Mouse (Mus musculus): ENCODE results near the gene Aldh1a1.
"Not testable (repeated sequence)": the region's sequence is repeated elsewhere in the genome, so short reads cannot be mapped to it uniquely, and the experiment has no call there.

Gene Aldh1a1

DNA sequence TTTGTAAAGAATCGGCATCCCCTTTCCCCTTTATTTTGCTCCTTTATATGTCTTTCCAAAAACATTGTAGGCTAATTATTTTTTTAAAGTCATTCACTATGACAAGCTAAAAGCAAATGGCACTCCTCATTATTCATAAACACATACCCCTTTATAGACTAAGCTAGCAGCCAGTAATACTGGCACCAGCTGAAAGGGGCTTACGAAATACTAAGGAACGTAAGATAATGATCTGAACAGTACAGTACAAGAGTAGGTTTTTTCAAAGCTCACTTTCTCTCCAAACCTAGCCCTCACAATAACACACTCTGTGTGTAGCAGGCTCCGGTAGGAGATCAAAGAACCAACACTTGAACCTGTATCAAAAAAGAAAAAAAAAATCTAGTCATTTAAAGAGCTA, 64.7 kb downstream of the Aldh1a1 start:
- no peak for DNase-seq

DNA sequence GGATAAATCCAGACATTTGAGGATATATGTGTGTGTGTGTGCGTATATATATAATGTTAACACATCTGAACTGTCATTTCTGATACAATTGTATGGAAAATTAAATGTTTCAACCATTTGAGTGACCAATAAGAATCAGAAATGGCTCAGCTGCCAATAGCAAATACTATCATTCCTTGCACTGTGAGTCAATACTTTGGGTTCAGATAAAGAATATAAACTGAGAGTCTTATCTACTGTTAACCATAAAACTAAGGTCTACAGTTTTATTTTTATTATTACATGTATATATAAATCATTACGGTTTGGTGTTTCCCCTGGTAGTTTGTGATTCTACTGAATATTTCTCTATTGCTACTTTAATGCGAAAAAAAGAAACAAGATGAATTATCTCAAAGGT, 65.6 kb downstream of the Aldh1a1 start:
- no peak for DNase-seq

DNA sequence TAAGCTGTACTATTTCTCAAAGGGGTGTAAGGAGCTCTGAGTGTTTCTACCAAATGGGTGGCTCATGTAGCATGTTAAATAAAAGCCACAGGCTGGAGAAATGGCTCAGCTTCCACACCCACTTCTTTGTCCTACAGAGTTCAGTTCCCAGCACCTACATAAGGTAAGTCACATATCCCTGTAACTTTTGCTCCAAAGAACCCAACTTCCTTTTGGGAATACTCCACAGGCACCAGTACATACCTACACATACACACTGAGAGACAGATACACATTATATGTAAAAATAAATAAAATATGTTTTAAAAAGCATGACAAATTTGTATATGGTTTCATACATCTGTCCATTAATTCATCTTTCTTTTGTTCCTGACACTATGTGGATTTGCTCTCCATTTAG, 66.0 kb downstream of the Aldh1a1 start:
- no peak for DNase-seq

DNA sequence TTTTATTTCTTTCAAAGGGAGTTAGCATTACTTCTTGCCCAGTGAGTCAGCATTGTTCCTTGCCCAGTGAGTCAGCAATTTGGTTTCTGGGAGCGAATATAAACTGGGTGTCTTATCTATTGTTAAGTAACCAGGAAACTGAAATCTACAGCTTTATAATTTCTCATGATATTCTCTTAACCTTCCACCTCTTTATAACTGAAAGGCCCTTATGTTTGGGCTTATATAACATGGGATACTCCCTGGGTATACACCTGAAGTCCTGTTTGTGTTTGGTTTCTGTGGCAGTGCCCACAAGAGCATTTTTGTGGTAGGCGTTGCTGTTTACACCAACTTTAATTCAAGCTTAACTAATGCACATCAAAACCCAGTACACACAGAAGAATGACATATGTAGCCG, 66.4 kb downstream of the Aldh1a1 start:
- no peak for DNase-seq

DNA sequence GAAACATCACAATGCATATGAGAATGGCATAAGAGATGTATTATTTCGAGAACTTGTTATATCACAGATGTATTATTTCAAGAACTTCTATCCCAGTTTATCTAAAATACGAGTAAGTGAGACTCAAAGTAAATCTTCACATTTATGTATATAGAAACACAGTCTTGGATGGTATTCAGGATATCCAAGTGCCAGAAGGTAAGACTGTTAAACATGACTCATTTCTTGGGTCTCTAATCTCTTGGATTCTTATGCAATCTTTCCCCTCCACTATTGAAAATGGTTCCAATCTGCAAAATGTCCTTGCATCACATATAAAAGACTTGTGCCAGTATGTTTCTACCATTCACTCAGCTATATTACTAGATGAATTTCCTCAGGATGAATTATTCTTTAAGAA, 67.4 kb downstream of the Aldh1a1 start:
- DNase-seq, result no peak

DNA sequence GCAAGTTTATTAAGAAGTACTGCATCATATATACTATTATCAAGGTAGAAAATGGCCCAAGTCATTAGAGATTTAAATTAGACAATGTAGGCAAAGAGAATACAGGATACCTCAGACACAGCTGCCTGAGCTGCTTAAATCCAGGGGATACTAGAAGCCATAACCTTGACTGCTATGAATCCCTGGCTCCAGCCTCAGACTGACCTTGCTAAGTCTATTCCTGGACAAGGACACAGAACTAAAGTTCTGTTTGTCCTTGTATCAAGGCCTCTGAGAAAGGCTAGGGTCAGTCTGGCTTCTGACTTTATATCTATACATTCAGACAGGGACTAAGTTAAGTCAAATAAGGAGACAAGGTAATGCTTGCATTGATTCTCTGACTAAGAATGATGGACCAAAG, 69.9 kb downstream of the Aldh1a1 start:
- no peak for DNase-seq

DNA sequence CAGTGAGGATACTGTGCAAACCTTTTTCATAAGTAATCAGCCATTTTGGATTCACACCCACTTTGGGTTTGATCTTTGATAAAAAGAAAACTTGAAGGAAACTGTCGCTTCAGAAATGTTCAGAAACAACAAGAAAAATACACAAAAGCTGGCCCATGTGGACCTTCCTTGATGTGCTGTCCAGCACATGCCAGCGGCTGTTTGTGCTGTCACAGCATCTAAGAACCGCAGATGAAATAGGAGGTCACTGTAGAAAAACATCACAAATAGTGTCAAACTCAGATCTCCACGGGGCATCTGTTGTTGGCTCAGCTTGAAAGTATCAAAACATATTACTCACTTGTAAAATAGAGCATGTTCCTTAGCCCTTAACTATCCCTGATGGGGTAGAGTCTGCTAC, 73.8 kb downstream of the Aldh1a1 start:
- no peak for DNase-seq

DNA sequence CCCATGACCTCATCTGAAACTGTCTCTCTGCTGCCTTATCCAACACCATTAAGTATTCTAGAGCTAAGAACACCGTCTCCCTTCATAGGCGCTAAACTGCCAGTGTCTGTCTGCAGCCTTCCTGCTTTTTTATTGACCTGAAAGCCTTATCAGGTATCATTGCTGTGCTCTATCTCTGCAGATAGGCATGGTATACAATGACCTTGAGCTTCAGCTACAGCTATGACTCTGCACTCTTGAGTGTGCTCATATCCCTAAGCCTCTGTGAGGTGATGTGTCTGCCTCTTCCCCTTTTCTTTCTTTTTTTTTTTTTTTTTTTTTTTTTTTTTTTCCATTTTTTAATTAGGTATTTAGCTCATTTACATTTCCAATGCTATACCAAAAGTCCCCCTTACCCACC, 74.5 kb downstream of the Aldh1a1 start:
- no peak for DNase-seq

DNA sequence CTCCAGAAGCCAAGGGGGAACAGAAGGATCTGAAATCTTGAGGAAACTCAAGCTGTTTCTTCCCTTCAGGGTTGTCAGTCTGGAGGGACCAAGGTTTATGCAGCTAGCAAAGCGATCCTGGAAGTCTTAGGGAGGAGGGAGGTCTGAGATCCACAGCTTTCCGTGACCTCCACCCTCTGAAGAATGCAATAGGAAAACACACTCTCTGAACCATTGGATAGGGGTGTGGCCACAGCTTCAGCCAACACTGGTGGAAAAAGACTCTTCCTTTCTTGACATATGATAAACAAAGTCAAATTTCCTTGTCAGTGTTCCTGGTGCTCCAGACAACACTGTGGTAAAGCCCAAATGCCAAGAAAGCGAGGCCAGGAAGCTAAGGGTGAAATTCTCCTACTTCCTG, 84.5 kb downstream of the Aldh1a1 start:
- no peak for DNase-seq

DNA sequence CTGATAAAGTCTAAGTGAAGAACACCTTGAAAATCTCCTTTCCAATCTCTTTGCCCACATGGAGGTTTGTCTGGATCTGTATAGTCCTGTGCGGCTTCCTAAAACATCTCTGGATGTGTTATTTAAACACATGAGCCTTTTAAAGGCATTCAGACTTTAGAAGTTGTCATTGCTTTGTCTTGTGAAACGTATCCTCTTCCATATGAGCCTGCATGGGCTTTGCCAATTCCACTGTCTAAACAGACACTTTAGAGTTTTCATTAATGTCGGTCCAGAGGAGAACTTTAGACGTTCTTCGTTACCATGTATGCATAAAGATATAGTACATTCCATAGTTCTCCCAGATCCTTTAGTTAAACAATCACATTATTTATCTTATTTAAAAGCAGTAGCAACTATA, 84.9 kb downstream of the Aldh1a1 start:
- no peak for DNase-seq

DNA sequence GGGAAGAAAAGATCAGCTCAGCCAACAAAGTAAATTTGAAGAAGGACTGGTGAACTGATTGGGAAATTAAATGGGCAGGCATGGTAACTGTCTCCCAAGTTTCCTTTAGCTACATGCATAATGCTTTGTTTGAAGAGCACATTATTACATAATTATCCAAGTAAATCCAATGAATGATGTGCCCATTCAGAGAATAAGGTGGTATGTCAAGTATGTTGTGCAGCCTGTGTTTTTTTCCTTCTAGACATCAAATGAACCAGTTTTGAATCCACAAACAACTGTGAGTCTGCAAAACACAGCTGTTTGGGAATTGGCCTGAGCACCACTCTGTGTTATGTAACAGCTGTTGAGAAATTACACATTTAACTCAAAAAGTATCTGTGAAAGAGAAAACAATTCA, 107.4 kb downstream of the Aldh1a1 start:
- DNase-seq, result peak in 1 of 2 experiments; percentile 5

DNA sequence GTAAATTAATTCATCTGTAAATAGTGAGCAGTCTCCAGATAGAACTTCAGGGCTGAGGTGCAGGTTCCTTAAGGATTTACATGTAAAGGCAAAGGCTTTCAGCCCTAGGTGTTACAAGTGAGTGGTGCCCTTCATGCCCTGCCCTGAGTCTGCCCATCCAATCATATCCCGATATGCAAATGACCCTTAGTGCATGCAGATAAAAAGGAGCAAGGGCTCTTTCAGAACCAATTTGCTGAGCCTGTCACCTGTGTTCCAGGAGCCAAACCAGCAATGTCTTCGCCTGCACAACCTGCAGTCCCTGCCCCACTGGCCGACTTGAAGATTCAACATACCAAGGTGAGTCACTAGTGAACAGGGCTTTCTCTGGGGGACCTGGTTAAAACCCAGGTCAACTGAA, 109.2 kb downstream of the Aldh1a1 start:
- DNase-seq, result peak; percentile 19 to 43

DNA sequence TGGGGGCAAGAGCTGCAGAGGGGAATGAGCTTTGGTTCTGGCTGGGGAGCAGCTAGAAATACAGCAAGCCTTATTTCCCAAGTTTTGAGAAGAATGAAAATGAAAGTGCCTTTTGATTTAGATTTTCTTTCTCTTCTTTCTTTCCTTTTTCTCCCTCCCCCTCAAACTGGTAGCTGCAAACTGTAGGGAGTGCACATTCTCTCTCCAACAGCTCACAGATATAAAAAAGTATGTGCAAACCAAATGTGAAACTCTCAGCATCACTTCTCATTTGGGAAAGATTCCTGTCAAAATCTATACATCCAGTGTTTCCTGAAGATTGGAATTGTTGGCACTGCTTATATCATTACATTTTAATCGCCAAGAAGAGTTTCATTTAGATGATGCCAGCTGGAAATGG, 110.7 kb downstream of the Aldh1a1 start:
- DNase-seq, result no peak

DNA sequence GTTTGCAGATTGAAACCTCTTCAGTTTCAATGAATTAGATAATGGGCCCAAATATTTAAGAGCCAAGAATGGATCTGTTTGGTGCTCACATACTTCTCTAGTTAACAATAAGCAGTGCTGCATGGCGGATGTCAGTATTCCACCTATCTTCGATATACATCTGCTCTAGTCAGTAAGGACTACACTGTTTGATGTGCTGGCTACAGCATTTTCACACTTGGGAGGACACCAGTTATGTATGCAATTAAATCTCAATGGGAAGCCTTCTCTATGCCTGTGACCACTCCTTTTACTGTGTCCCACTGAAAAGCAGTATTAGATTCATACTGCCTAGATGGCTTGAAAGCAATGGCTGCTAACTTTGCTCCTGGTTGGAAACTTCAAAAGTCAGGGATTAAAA, 111.4 kb downstream of the Aldh1a1 start:
- DNase-seq, result no peak

DNA sequence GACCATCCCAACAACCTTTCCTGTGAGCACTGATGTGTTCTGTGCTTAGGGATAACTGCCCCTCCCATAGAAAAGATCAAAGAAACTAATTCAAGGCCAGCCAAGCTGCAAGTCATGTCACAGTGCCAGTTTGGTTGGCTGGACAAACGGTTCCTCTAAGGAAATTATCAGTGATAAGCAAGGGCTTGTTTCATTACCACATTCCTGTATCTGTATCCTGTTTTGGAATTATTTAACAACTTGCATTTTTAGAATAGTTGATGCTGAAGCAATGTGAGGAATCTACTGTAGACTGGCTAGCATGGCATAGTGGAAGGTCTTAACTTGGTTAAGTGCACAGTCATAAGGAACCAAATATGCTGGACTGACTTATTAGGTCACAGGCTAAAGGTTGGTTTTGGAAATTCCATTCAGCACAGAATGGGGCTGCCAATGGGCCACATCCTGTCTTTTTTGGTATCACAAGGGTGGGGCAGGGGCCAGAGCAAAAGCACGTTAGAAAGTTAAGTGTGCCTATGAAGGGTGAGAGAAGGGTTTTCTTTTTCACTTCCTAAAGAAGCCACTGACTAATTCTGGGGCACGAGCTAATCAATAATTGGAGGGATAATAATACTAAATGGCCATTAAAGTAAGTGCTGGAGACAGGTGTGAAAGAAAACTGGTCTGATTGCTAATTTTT, 121.9 kb downstream of the Aldh1a1 start:
- no peak for DNase-seq

DNA sequence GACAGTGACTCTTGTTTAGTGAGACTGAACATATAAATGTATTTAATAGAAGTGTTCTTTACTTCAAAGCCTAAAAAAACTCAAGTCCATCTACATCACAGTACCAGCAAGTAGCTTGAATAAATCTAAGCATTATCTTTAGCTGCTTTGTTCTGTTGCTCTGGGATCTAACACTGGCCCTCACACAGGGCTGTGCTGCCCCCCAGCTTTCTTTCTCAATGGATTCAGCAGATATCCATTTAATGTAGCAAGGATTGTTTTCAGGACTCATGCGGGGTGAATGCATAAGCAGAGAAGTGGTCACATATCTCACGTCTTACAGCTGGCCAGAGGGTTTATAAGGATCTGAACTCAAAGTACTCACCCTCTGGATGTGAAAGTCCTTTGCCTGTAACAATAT, 129.9 kb downstream of the Aldh1a1 start:
- DNase-seq, result no peak

DNA sequence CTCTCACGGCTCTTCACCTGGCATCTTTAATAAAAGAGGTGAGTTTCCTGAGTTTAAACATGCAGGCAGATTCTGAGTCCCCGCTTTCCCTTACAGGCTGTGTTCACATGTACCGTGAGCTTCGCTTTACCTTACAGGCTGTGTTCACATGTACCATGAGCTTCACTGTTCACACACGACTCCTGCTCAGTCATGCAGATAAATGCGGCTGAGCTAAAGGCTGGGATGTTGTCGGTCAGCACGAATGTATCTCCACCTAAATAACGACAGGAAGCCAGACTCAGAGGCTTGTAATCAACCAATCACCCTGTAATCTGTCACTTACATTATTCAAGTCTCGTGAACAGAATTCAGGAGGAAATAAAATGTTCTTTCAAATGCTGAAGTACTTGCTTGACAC, 130.9 kb downstream of the Aldh1a1 start:
- DNase-seq, result peak in 1 of 2 experiments; percentile 5

DNA sequence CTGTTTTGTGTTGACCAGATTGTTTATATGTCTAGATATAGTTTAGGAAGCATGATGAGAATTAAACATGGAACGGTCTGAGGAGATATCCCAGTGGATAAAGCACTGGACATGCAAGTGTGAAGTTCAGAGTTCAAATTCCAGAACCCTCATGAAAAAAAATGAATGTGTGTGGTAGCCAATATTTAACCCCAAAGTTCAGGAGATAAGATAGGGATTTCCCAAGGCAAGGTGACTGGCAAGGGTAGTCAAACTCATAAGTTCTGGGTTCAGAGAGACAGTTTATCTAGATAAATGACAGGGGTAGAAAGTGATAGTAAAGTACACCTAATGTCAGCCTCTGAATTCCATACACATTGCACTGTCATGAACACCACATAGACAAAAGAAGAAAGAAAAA, 138.5 kb downstream of the Aldh1a1 start:
- no peak for DNase-seq

DNA sequence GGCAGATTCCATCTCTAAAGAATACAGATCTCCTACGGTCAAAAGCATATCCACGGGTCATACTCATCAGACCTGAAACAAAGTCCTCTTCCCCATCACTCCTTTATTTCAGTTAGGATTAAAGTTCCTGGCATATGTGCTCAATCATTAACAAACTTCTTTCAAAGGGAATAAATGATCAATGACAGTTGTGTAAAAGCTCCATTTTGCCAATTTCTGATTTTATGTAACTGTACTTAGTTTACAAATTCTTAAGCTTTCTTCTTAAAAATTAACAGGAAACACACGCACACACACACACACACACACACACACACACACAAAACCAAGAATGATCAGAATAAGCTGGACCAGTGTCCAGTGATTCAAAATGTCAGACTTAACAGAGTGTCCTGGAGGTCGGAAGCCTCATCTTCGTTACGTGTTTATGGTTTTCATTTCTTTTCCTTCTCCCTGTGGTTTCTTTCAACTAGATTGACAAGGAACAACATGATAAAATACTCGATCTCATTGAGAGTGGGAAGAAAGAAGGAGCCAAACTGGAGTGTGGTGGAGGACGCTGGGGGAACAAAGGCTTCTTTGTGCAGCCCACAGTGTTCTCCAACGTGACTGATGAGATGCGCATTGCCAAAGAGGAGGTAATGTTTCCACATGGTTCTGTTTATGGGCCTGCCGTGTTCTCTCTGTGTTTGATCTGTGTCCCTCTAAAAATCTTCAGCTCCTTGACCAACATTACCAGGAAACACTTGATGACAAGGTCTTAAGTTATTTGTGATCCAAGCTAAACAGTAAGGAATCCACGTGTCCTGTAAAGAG, 141.6 kb downstream of the Aldh1a1 start:
- DNase-seq, result no peak

DNA sequence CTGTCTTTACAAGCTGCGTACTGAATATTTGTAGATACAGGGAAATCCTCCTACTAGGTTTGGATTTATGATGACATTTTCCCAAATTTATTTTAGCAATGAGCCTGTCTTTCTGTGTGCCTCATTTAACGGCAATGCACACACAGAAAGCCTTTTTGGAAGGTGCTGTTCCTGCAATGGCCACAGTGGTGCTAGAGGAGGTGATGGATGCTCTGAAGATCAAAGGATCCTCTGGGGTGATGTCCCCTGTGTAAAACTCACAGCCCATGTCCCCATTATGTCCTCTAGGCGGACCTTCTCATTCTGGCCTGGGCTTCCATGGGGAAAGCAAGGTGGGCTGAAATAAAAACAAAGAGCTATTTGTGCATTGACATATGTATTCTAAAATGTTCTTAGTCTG, 151.8 kb downstream of the Aldh1a1 start:
- no peak for DNase-seq

DNA sequence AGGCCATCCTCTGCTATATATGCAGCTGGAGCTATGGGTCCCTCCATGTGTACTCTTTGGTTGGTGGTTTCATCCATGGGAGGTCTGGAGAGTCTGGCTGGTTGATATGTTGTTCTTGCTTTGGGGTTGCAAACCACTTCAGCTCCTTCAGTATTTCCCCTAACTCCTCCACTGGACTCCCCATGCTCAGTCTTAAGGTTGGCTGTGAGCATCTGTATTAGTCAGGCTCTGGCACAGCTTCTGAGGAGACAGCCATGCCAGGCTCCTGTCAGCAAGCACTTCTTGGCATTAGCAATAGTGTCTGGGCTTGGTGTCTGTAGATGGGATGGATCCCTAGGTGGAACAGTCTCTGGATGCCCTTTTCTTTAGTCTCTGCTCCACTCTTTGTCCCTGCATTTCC, 155.0 kb downstream of the Aldh1a1 start:
- not testable (repeated sequence) for DNase-seq

DNA sequence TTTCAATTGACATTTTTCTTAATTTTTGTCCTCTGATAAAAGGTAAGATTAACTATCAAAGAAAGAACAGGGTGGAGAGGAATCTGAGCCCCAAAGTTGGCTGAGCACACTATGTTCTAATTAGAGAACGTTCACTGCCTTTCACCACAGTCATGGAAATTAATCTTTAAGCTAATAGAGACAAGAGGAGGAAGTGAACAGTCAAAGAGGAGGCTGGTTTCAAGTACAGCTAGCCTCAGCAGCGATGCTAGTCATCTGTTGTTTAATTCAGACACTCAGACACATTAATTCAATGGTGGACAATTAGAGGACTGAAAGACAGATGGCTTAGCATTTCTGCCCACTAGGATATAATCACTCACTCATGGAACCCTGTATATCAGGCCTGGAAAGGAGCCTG, 157.5 kb downstream of the Aldh1a1 start:
- no peak for DNase-seq

DNA sequence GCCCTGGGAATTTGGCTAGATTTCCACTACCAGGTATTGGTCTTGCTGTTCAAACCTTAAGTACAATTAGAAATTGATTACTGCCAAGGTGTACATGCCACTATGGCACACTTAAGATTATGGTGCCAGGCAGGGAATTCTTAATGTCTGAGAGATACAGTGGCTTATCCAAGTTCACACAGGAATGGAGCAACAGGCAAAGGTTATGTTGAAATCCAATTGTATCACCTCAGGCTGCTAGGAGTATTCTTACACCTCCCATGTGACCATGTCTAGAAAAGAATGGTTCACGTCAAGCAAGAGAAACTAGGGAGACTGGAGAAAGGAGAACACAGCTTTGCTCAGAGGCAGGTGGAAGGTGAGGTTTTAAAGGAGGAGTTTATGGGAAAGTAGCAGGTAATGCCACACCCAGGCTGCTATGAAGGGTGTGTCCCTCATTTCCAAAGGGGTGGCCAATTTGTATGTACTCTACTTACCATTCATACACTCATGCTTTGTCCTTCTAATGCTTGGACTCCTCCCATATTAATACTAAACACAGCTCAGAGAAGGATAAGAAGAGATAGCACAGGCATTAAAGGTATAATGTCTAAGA, 160.7 kb downstream of the Aldh1a1 start:
- no peak for DNase-seq

DNA sequence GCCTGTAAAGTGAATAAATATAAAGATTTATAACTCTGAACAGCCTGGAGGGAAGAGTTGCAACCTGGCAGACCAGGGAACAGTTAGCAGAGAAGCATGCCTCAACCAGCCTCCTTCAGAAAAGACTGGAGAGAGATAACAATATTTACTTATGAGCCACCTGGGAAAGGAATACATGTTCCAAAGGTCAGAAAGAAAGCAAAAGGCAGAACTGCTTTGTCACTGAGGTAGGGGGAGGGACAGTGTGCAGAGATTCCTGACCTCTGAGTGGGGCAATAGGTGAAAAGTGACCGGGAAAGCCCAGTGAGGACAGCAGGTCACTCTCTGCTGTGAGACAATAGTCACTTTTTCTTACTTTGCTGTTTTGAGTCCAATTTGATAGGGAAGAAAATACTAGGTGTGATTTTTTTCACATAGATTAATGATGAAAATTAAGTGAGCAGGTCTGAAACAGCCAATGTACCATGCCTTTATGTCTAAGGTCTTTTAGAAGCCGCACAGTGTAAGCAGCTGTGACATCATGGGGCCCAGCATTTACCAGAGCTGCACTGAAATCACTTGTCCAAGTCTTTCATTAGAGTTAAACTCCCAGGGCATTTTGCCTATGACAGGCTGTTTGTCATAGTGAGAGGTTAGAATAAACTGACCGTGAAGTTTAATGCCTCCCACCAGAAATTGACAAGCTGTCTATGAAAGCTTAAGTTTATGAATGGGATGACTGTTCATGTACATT, 161.8 kb downstream of the Aldh1a1 start:
- no peak for DNase-seq

Measured in kidney, postnatal 4 days (tissue).